In genomic region chr11:5846639-5847345, GRCm38 (mm10) we compare ENCODE assay signal across 11 mouse cellular contexts. TPM values are rescaled to one million over a fixed set of nuclear protein-coding genes. Genes with fewer than 3 reads are reported as not detected.
DNase-seq lines count a peak whose midpoint lies in the region; ATAC-seq and TF ChIP-seq lines count a peak whose summit lies in the region.
"Had no signal": no experiment of that assay in that cellular context is flagged by ENCODE, and none has a peak within 500 bp of the region (broad histone marks: within the 10 kb centered on the region; RNA-seq: fewer than 3 reads in every experiment).

No protein-coding gene starts in this region.

- peaks cover 19% of the 10 kb centered on the region for H3K4me1 ChIP-seq in heart, postnatal 0 days (ENCODE audit: control insufficient read depth, insufficient read depth)
- H3K4me1 ChIP-seq in midbrain, embryonic 14.5 days (ENCODE audit: control insufficient read depth, insufficient read depth, low read length) = no peaks in the 10 kb centered on the region; the same call in 1 of the 2 replicates

- no peaks in the 10 kb centered on the region for H3K9me3 ChIP-seq in heart, postnatal 0 days (replicated peaks; ENCODE audit: control insufficient read depth, low read length)
- no peaks in the 10 kb centered on the region for H3K9me3 ChIP-seq in midbrain, embryonic 14.5 days (ENCODE audit: control insufficient read depth, low read length)

- H3K27ac ChIP-seq in heart, postnatal 0 days (ENCODE audit: low read depth) = peak overlapping the region; percentile 47
- H3K27ac ChIP-seq in midbrain, embryonic 14.5 days (replicated peaks; ENCODE audit: low read depth, low read length) = no peak overlapping the region

- peak; percentile 66 for ATAC-seq in heart, postnatal 0 days (ENCODE audit: insufficient read depth, low read depth)
- no peak for ATAC-seq in midbrain, embryonic 14.5 days (ENCODE audit: low FRiP score, low TSS enrichment)

- H3K4me2 ChIP-seq in heart, postnatal 0 days (ENCODE audit: low read depth, low read length) = no peak overlapping the region
- no peak overlapping the region for H3K4me2 ChIP-seq in midbrain, embryonic 14.5 days (ENCODE audit: low read length)
- H3K4me2 ChIP-seq: lung, embryonic 14.5 days had no signal

- no peak overlapping the region for H3K4me3 ChIP-seq in heart, postnatal 0 days (ENCODE audit: low read depth, low read length)
- no peak overlapping the region for H3K4me3 ChIP-seq in midbrain, embryonic 14.5 days (replicated peaks; ENCODE audit: low read depth, low read length)

- WGBS in heart, postnatal 0 days = 27% methylated on average over 7 of the region's 7 CpGs
- 76% methylated on average over 7 of the region's 7 CpGs for WGBS in midbrain, embryonic 14.5 days

- H3K27me3 ChIP-seq in heart, postnatal 0 days (ENCODE audit: control insufficient read depth, insufficient read depth, low read length) = no peaks in the 10 kb centered on the region
- no peaks in the 10 kb centered on the region for H3K27me3 ChIP-seq in midbrain, embryonic 14.5 days (ENCODE audit: control insufficient read depth, insufficient read depth, low read length)

- peak; percentile 80 for DNase-seq in 3T3-L1 (ENCODE audit: low read depth, low spot score)
- peak; percentile 65 for DNase-seq in NIH3T3 (ENCODE audit: low read depth)
- peak; percentile 52 for DNase-seq in heart, postnatal 0 days (ENCODE audit: low spot score)
- peak; percentile 90 to 93 for DNase-seq in kidney, postnatal 36 days
- no peak for DNase-seq in layer of hippocampus, adult 18-20 months (ENCODE audit: low spot score in 2 of 2)
- DNase-seq in midbrain, embryonic 14.5 days = no peak
- no peak for DNase-seq in left cerebral cortex, adult 18-20 months (ENCODE audit: low spot score in 2 of 2)
- no peak for DNase-seq in B cell, adult 2 months
- DNase-seq: lung, embryonic 14.5 days had no signal

- no peaks in the 10 kb centered on the region for H3K36me3 ChIP-seq in heart, postnatal 0 days (replicated peaks; ENCODE audit: control insufficient read depth, insufficient read depth, low read length)
- H3K36me3 ChIP-seq in midbrain, embryonic 14.5 days (ENCODE audit: control insufficient read depth, insufficient read depth, low read length) = no peaks in the 10 kb centered on the region

- no peak overlapping the region for H3K9ac ChIP-seq in heart, postnatal 0 days (replicated peaks; ENCODE audit: low read depth, low read length)
- H3K9ac ChIP-seq in midbrain, embryonic 14.5 days (replicated peaks; ENCODE audit: low read length) = no peak overlapping the region
- H3K9ac ChIP-seq: lung, embryonic 14.5 days had no signal

- no peak for TF ChIP-seq CTCF in heart, postnatal 0 days (IDR thresholded peaks at IDR 0.05; ENCODE audit: low read depth)

- TF ChIP-seq EP300 in heart, postnatal 0 days (IDR thresholded peaks at IDR 0.05; ENCODE audit: low read depth) = no peak

RNA-seq across cellular contexts. Expression of gene Polm, which starts 9.0 kb away (rescaled TPM):
- total RNA-seq in heart, postnatal 0 days (2014; rRNA removed; ENCODE audit: low replicate concordance) = 1.7 and 4.4 TPM in 2 replicates
- 3.3 and 3.7 TPM in 2 replicates for polyA plus RNA-seq in heart, postnatal 0 days (2015; fragmentation: Nextera tagmentation; extraction: Ambion mirVana)
- total RNA-seq in layer of hippocampus, adult 18-20 months (2021) = 10 to 100 TPM in 1 of 2 experiments, 1 to 10 TPM in 1; 9.6 to 11.0 TPM
- polyA plus RNA-seq in midbrain, embryonic 14.5 days (2014; fragmentation: Nextera tagmentation; extraction: Ambion mirVana) = 4.9 and 5.2 TPM in 2 replicates
- total RNA-seq in left cerebral cortex, adult 18-20 months (2021) = 10 to 100 TPM in 1 of 2 experiments, 1 to 10 TPM in 1; 8.2 to 11.4 TPM

RNA-seq across cellular contexts. Expression of gene Aebp1, which starts 15.0 kb away (rescaled TPM):
- total RNA-seq in heart, postnatal 0 days (2014; rRNA removed; ENCODE audit: low replicate concordance) = 14.2 and 23.5 TPM in 2 replicates
- 17.5 and 19.4 TPM in 2 replicates for polyA plus RNA-seq in heart, postnatal 0 days (2015; fragmentation: Nextera tagmentation; extraction: Ambion mirVana)
- 1 to 10 TPM; 9.1 to 9.2 TPM for total RNA-seq in layer of hippocampus, adult 18-20 months (2021)
- polyA plus RNA-seq in midbrain, embryonic 14.5 days (2014; fragmentation: Nextera tagmentation; extraction: Ambion mirVana) = 0.23 and 8.5 TPM in 2 replicates
- total RNA-seq in left cerebral cortex, adult 18-20 months (2021) = 10 to 100 TPM; 21.4 to 23.5 TPM
- total RNA-seq: common myeloid progenitor, adult 5-6 weeks had no signal

RNA-seq across cellular contexts. Expression of gene Pold2, which starts 31.3 kb away (rescaled TPM):
- 23.9 and 58.7 TPM in 2 replicates for total RNA-seq in heart, postnatal 0 days (2014; rRNA removed; ENCODE audit: low replicate concordance)
- 54.6 and 60.0 TPM in 2 replicates for polyA plus RNA-seq in heart, postnatal 0 days (2015; fragmentation: Nextera tagmentation; extraction: Ambion mirVana)
- 10 to 100 TPM; 25.9 to 26.6 TPM for total RNA-seq in layer of hippocampus, adult 18-20 months (2021)
- 42.5 and 46.6 TPM in 2 replicates for polyA plus RNA-seq in midbrain, embryonic 14.5 days (2014; fragmentation: Nextera tagmentation; extraction: Ambion mirVana)
- 10 to 100 TPM; 27.1 to 29.0 TPM for total RNA-seq in left cerebral cortex, adult 18-20 months (2021)

RNA-seq across cellular contexts. Expression of gene Pgam2, which starts 43.3 kb away (rescaled TPM):
- 734 and 862 TPM in 2 replicates for total RNA-seq in heart, postnatal 0 days (2014; rRNA removed; ENCODE audit: low replicate concordance)
- polyA plus RNA-seq in heart, postnatal 0 days (2015; fragmentation: Nextera tagmentation; extraction: Ambion mirVana) = 1,513 and 1,614 TPM in 2 replicates
- total RNA-seq in layer of hippocampus, adult 18-20 months (2021) = 10 to 100 TPM; 11.6 to 17.7 TPM
- 2.1 and 2.3 TPM in 2 replicates for polyA plus RNA-seq in midbrain, embryonic 14.5 days (2014; fragmentation: Nextera tagmentation; extraction: Ambion mirVana)
- 1 to 10 TPM; 6.2 to 7.1 TPM for total RNA-seq in left cerebral cortex, adult 18-20 months (2021)
- total RNA-seq: common myeloid progenitor, adult 5-6 weeks had no signal

RNA-seq across cellular contexts. Expression of gene Myl7, which starts 51.8 kb away (rescaled TPM):
- 1,536 and 2,717 TPM in 2 replicates for total RNA-seq in heart, postnatal 0 days (2014; rRNA removed; ENCODE audit: low replicate concordance)
- 5,015 and 6,387 TPM in 2 replicates for polyA plus RNA-seq in heart, postnatal 0 days (2015; fragmentation: Nextera tagmentation; extraction: Ambion mirVana)
- not detected for total RNA-seq in layer of hippocampus, adult 18-20 months (2021)
- polyA plus RNA-seq in midbrain, embryonic 14.5 days (2014; fragmentation: Nextera tagmentation; extraction: Ambion mirVana) = not detected in 2 replicates
- not detected for total RNA-seq in left cerebral cortex, adult 18-20 months (2021)
- total RNA-seq: common myeloid progenitor, adult 5-6 weeks; gastrocnemius, adult 8-10 months had no signal

Comparison
In these comparisons a context has a peak if more than half of its experiments do, and no peak if none do; other contexts are left out.
1. DNase-seq: peak in 3T3-L1 (single experiment), NIH3T3 (single experiment), heart, postnatal 0 days (single experiment) and kidney, postnatal 36 days (2 of 2); none in layer of hippocampus, adult 18-20 months (0 of 2), midbrain, embryonic 14.5 days (single experiment), left cerebral cortex, adult 18-20 months (0 of 2) and B cell, adult 2 months (0 of 2).